Mouse (Mus musculus): Measurements from ENCODE around the gene Prrg3. TPM values are rescaled to one million over a fixed set of nuclear protein-coding genes. Genes with fewer than 3 reads are reported as not detected.
A peak's percentile ranks its signal among the peaks of the same experiment; 100 is the strongest.
"Not testable (repeated sequence)": the region's sequence is repeated elsewhere in the genome, so short reads cannot be mapped to it uniquely, and the experiment has no call there.

Gene Prrg3
- 8.4 and 10.3 TPM in 2 replicates for polyA plus RNA-seq (2015; fragmentation: Nextera tagmentation; extraction: Ambion mirVana)

GRCm38 (mm10) chrX:71962073-71963051, at the start of gene Prrg3:
Prrg3 (plus strand) TSS chrX:71962624.
- 15% methylated on average over 52 of the region's 72 CpGs for WGBS
- Histone ChIP-seq H3K4me2 (peak within 1 kb of the TSS; percentile 77), H3K9me3 (replicated peaks) (no peaks in the 10 kb centered on the region), H3K36me3 (no peaks in the 10 kb centered on the region), H3K9ac (peak within 1 kb of the TSS; percentile 47), H3K27me3 (peaks cover 30% of the 10 kb centered on the region), H3K27ac (peak within 1 kb of the TSS; percentile 53), H3K4me1 (replicated peaks) (no peaks in the 10 kb centered on the region), H3K4me3 (peak within 1 kb of the TSS; percentile 54)
- ATAC-seq (replicated peaks; ENCODE audit: insufficient number of reproducible peaks, insufficient read depth, low FRiP score, low read depth) = peak; percentile 90

- WGBS = 17% methylated on average over 3 of the region's 3 CpGs
These were observed 15.8 kb upstream of the Prrg3 start for GRCm38 (mm10) chrX:71946631-71947030.

GRCm38 (mm10) chrX:71958366-71958765, 4.1 kb upstream of the Prrg3 start:
- Histone ChIP-seq H3K27me3 (peaks cover 23% of the 10 kb centered on the region), H3K4me1 (replicated peaks) (no peaks in the 10 kb centered on the region), H3K27ac (no peak overlapping the region), H3K36me3 (no peaks in the 10 kb centered on the region), H3K9ac (no peak overlapping the region), H3K4me2 (no peak overlapping the region), H3K4me3 (no peak overlapping the region), H3K9me3 (replicated peaks) (no peaks in the 10 kb centered on the region)
- ATAC-seq (replicated peaks; ENCODE audit: insufficient number of reproducible peaks, insufficient read depth, low FRiP score, low read depth) = no peak

More at GRCm38 (mm10) chrX:71946631-71947030, 15.8 kb upstream of the Prrg3 start:
- Histone ChIP-seq H3K4me2 (no peak overlapping the region), H3K4me1 (replicated peaks) (no peaks in the 10 kb centered on the region), H3K9me3 (replicated peaks) (no peaks in the 10 kb centered on the region), H3K27ac (no peak overlapping the region), H3K4me3 (no peak overlapping the region), H3K9ac (no peak overlapping the region), H3K36me3 (no peaks in the 10 kb centered on the region), H3K27me3 (peaks cover 6% of the 10 kb centered on the region)
- no peak for ATAC-seq (replicated peaks; ENCODE audit: insufficient number of reproducible peaks, insufficient read depth, low FRiP score, low read depth)

- Histone ChIP-seq H3K4me2 (peak overlapping the region; percentile 77), H3K4me3 (peak overlapping the region; percentile 54), H3K27ac (no peak overlapping the region), H3K4me1 (replicated peaks) (no peaks in the 10 kb centered on the region), H3K27me3 (peaks cover 30% of the 10 kb centered on the region), H3K36me3 (no peaks in the 10 kb centered on the region), H3K9me3 (replicated peaks) (no peaks in the 10 kb centered on the region), H3K9ac (peak overlapping the region; percentile 47; the same call in 1 of the 2 replicates)
- WGBS = 39% methylated on average over 9 of the region's 9 CpGs
- no peak for ATAC-seq (replicated peaks; ENCODE audit: insufficient number of reproducible peaks, insufficient read depth, low FRiP score, low read depth)
These were observed 970 bp downstream of the Prrg3 start for GRCm38 (mm10) chrX:71963275-71963912.

- Histone ChIP-seq H3K4me2 (no peak overlapping the region), H3K36me3 (no peaks in the 10 kb centered on the region), H3K9ac (no peak overlapping the region), H3K27ac (no peak overlapping the region), H3K9me3 (replicated peaks) (no peaks in the 10 kb centered on the region), H3K27me3 (peaks cover 8% of the 10 kb centered on the region; the same call in 1 of the 2 replicates), H3K4me1 (replicated peaks) (no peaks in the 10 kb centered on the region), H3K4me3 (no peak overlapping the region)
- 54% methylated on average over 1 of the region's 1 CpGs for WGBS
- ATAC-seq (replicated peaks; ENCODE audit: insufficient number of reproducible peaks, insufficient read depth, low FRiP score, low read depth) = no peak
These were observed 5.8 kb downstream of the Prrg3 start for GRCm38 (mm10) chrX:71968216-71968615.

GRCm38 (mm10) chrX:71968816-71969215, 6.4 kb downstream of the Prrg3 start:
- no peak overlapping the region for H3K27ac ChIP-seq
- H3K9ac ChIP-seq = no peak overlapping the region
- no peaks in the 10 kb centered on the region for H3K9me3 ChIP-seq (replicated peaks)
- H3K4me3 ChIP-seq = no peak overlapping the region
- no peak for ATAC-seq (replicated peaks; ENCODE audit: insufficient number of reproducible peaks, insufficient read depth, low FRiP score, low read depth)
- 67% methylated on average over 6 of the region's 6 CpGs for WGBS
- H3K4me2 ChIP-seq = no peak overlapping the region
- no peaks in the 10 kb centered on the region for H3K4me1 ChIP-seq (replicated peaks)
- H3K27me3 ChIP-seq = 0 out of 2 replicates have a peak, but pooled peaks cover 4% of the 10 kb centered on the region
- H3K36me3 ChIP-seq = no peaks in the 10 kb centered on the region

GRCm38 (mm10) chrX:71971325-71971724, 8.9 kb downstream of the Prrg3 start:
- Histone ChIP-seq H3K36me3 (no peaks in the 10 kb centered on the region), H3K4me3 (no peak overlapping the region), H3K4me1 (replicated peaks) (no peaks in the 10 kb centered on the region), H3K4me2 (no peak overlapping the region), H3K9ac (no peak overlapping the region), H3K27ac (no peak overlapping the region), H3K9me3 (replicated peaks) (no peaks in the 10 kb centered on the region), H3K27me3 (no peaks in the 10 kb centered on the region)
- no peak for ATAC-seq (replicated peaks; ENCODE audit: insufficient number of reproducible peaks, insufficient read depth, low FRiP score, low read depth)
- WGBS = 63% methylated on average over 5 of the region's 5 CpGs

- no peaks in the 10 kb centered on the region for H3K27me3 ChIP-seq
- no peak within 1 kb of the TSS for H3K4me2 ChIP-seq
- H3K27ac ChIP-seq = no peak within 1 kb of the TSS
- no peaks in the 10 kb centered on the region for H3K36me3 ChIP-seq
- no peaks in the 10 kb centered on the region for H3K4me1 ChIP-seq (replicated peaks)
- no peaks in the 10 kb centered on the region for H3K9me3 ChIP-seq (replicated peaks)
- no peak for ATAC-seq (replicated peaks; ENCODE audit: insufficient number of reproducible peaks, insufficient read depth, low FRiP score, low read depth)
- H3K9ac ChIP-seq = no peak within 1 kb of the TSS
- H3K4me3 ChIP-seq = no peak within 1 kb of the TSS
- 82% methylated on average over 2 of the region's 2 CpGs for WGBS
These were observed 10.3 kb downstream of the Prrg3 start, which contains the start of gene Fate1 for GRCm38 (mm10) chrX:71972686-71973085. Fate1 (plus strand) TSS chrX:71972986.

GRCm38 (mm10) chrX:71977681-71978080, 15.3 kb downstream of the Prrg3 start:
- not testable (repeated sequence) for H3K4me1 ChIP-seq (replicated peaks); H3K4me2 ChIP-seq; H3K27me3 ChIP-seq; H3K9me3 ChIP-seq (replicated peaks); ATAC-seq (replicated peaks; ENCODE audit: insufficient number of reproducible peaks, insufficient read depth, low FRiP score, low read depth); H3K4me3 ChIP-seq; H3K9ac ChIP-seq; H3K36me3 ChIP-seq; H3K27ac ChIP-seq

GRCm38 (mm10) chrX:71980443-71980842, 18.0 kb downstream of the Prrg3 start:
- Histone ChIP-seq H3K36me3 (no peaks in the 10 kb centered on the region), H3K4me3 (no peak overlapping the region), H3K9me3 (replicated peaks) (no peaks in the 10 kb centered on the region), H3K4me1 (replicated peaks) (no peaks in the 10 kb centered on the region), H3K9ac (no peak overlapping the region), H3K27ac (no peak overlapping the region), H3K4me2 (no peak overlapping the region), H3K27me3 (no peaks in the 10 kb centered on the region)
- WGBS = 30% methylated on average over 3 of the region's 3 CpGs
- no peak for ATAC-seq (replicated peaks; ENCODE audit: insufficient number of reproducible peaks, insufficient read depth, low FRiP score, low read depth)

GRCm38 (mm10) chrX:71981322-71981721, 18.9 kb downstream of the Prrg3 start:
- H3K9ac ChIP-seq = no peak overlapping the region
- H3K27ac ChIP-seq = no peak overlapping the region
- no peaks in the 10 kb centered on the region for H3K36me3 ChIP-seq
- no peaks in the 10 kb centered on the region for H3K4me1 ChIP-seq (replicated peaks)
- H3K4me2 ChIP-seq = no peak overlapping the region
- WGBS = 65% methylated on average over 2 of the region's 2 CpGs
- H3K27me3 ChIP-seq = no peaks in the 10 kb centered on the region
- no peaks in the 10 kb centered on the region for H3K9me3 ChIP-seq (replicated peaks)
- no peak overlapping the region for H3K4me3 ChIP-seq
- no peak for ATAC-seq (replicated peaks; ENCODE audit: insufficient number of reproducible peaks, insufficient read depth, low FRiP score, low read depth)
